Mouse (Mus musculus): Measurements from ENCODE around the gene Sh3gl1.

DNA sequence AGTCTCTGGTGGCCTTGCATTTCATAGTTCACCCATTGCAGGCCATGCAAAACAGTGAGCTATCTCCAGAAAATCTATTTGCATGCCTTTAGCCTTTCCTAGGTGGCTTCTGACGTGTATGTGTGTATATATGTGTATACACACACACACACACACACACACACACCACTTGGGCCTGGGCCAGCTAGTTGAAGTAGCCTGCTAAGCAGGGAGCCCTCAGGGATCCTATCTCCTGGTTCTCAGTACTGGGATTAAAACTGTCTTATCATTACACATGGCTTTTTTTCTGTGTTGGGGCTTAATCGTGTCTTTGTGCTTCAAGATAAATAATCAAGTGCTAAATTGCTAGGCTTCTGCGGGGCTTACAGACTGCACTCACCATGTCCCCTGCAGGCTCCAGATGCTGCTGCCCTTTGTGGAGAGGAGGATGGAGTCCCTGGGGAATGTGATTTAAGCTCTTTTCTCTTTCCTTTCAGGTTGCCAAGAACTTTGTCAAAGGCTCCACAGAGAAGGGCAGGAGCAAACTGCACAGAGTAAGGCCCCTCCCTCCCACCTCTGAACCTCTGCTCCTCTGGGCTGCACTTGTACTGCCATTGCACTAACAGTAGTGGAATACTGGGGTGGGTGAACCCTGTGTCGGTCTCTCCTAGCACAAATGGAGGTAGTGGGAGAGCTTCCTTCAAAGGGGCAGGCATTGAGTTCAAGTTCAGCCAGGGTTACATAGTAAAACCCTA, 19.7 kb upstream of the Sh3gl1 start:
- TF ChIP-seq CTCF (IDR thresholded peaks at IDR 0.05; ENCODE audit: low read depth), result no peak
- TF ChIP-seq EP300 (optimal IDR thresholded peaks at IDR 0.05), result no peak

Data from stomach, postnatal 0 days (tissue).